Mouse (Mus musculus) ovary, postnatal 10 days (tissue): ENCODE measurements around the gene Astn2.
A peak's percentile ranks its signal among the peaks of the same experiment; 100 is the strongest.

Experiments used
- DNase-seq: peaks from one replicate; pipeline ENCODE4 v3.0.0; 2022; ENCODE audit warnings: low spot score

Gene Astn2

GRCm38 (mm10) chr4:65673418-65673933 is 730.9 kb downstream of the Astn2 start:
- DNase-seq, result no peak

DNA sequence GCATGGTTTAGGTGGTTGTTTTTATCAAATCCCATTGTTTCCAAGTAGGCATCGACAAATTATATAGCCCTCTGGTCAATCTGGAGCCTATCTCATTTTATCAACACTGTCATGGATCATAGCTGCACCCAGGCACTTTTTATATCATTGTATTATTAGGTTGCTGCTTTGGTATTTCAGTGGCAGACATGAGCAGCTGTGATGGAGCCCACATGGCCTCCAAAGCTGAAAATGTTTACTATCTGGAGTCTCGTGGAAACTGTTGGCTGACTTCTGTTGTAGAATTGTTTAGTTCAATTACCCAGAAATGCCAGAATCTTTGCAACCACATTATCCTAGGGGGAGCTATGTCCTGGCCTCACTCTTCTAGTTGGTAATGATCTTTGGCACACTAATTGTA is 732.1 kb downstream of the Astn2 start:
- DNase-seq, result no peak

DNA sequence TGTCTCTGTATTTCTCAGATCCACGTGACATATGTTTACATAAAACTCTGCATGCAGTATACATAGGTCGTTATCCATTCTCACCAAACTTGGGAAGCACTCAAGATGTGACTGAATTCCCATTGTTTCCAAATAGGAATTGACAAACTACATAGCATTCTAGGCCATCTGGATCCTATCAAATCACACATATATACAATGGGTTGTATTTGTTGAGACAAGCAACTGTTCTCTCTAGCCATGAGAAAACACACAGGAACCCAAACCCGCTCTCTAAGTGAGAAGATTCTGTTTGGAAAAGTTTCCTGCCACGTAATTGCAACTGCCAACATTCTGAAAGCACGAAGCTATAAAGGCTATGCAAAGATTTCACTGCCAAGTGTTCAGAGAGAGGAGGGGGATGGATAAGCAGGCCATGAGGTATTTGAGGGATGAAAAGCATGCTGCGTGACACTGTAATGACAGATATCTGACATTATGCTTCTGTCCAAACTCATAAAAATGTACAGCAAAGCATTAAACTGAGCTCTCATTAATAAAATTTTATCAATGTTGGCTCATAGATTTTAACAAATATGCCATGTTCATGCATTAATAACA is 732.7 kb downstream of the Astn2 start:
- no peak for DNase-seq

- no peak for DNase-seq
Observed at GRCm38 (mm10) chr4:65667030-65667610, 737.3 kb downstream of the Astn2 start.

DNA sequence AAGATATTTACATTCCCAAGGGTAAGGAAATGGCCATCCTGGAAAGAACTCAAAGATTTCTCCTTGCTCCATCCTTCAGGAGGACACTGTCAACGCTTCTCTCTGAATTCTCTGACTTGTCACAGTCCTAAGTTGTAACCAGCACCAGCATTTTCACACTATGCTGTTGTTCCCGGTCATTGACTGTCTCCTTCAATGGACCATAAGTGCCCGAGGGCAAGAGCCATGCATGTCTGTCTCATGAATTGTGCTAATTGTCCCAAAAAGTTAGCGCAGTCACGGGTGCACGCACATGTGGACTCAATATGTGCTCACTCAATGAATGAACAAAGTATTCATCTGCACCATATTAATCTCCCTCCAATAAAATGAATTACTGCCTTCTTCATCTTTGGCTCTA is 741.2 kb downstream of the Astn2 start:
- DNase-seq, result no peak

DNA sequence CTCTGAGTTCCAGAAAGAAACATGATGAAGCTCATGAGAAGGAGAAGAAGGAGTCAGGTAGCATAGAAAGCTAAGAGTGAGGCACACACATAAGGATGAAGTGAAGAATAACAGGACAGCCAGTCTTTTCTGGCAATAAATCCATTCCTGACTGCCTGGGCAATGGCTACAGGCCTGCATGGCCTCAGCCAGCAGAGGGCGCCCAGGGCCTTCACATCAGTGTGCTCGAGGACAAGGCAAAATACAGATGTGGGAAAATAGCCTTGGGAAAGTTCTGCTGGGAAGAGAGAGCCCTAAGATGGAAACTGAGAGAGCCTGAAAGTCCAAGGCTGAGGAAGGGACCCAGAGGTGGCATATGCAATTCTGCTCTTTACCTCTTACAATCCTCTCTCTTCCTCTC is 749.7 kb downstream of the Astn2 start:
- peak; percentile 55 for DNase-seq

DNA sequence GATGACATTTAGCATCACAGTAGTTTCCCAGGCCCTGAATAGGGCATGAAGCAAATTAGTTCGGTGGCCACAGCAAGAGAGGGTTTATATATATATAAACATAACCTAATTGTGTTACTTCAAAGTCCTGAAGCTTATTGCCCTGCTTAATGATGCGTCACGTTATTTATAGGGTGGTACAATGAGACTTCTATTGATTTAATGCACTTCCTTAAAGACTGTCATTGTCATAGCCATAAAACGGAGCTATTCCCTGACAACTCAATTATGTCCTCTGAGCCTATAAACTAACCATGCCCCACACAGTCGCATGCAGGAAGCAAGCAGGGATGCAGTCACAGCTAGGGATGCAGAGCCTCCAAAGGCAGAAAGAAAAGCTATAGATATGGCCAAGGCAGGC is 761.8 kb downstream of the Astn2 start:
- no peak for DNase-seq

- no peak for DNase-seq
Observed at GRCm38 (mm10) chr4:65638231-65638630, 766.2 kb downstream of the Astn2 start.

DNA sequence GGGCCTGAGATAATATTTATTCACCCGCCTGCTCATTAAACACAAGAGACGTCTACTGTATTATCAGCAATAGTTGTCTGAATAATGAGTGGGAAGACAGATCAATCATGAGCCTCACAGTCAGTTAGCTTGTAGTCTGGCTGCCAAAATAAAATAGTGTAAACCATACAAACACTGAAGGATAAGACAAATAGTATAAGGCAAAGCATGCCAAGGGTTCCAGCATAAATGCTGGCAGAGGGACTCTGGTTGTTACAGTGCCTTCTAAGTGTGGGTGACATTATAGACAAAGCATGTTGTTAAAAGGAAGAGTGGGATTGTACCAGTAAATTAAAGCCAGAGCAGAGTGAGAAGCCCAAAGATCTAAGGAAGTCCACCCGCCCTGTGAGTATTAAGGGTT is 784.3 kb downstream of the Astn2 start:
- no peak for DNase-seq

DNA sequence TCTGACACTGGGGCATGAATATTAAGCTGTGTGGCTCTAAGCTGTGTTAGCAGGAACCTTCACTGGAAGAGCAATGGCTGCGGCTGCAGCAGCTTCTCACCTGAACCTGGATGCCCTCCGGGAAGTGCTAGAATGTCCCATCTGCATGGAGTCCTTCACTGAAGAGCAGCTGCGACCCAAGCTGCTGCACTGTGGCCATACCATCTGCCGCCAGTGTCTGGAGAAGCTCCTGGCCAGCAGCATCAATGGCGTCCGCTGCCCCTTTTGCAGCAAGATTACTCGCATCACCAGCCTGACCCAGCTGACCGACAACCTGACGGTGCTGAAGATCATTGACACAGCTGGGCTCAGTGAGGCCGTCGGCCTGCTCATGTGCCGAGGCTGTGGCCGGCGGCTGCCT is 791.3 kb downstream of the Astn2 start:
- DNase-seq, result no peak

DNA sequence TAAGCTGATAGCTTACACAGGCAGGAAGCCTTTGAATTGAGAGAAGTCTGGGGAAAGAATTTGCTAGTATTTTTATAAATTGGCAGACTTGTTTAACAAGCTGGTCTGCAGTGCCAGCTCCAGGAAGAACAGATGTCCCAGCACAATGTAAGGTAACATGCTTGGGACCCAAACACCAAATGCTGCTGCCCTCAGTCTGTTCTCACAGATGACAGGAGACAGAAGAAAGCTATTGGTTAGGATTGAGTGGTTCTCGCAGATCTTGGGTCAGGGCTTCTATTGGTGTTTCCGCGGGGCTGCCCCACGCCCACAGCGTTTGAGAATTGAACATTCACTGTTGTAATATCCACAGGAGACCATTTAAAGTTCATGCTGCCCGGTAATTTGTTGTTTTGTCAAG is 793.5 kb downstream of the Astn2 start:
- DNase-seq, result no peak

- DNase-seq, result no peak
Observed at GRCm38 (mm10) chr4:65610329-65610728, 794.1 kb downstream of the Astn2 start.

DNA sequence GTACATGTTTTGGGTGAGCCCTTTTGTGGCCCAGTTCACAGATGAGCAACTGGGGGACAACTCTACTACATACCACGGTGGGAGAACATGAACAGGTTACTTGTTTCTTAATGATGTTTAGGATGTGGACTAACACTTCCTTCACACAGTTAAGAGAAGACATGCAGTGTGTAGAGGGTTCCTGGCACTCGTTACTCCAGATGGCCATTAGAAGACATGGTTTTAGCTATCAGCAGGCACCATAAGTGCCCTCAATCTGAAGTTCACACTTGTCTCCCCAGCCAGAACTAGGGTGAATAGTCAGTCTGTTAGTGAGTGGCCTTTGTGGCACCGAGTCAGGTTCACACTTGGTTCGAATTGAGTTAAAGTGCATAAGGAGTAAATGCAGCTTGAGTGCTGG is 796.3 kb downstream of the Astn2 start:
- no peak for DNase-seq

DNA sequence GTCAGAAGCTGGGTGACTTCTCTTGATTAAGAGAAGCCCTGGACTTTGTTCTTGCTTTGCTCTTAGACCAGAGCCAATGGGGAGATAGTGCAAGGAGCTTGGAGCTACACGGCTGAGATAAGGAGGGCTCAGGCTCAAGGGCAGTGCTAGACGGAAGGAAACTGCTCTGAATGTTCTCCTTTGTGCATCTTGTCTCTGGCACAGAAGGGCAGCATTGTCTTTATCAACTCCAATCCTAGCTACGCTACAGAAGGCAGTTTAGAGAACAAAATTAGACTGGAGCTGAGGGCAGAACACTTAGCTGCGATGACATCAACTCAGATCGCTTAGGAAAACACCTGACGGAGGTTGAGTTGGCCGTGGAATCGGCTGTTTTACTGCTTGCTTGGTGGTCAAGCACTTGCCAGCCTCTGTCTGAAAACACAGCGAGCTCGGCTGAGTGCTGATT is 797.2 kb downstream of the Astn2 start:
- DNase-seq, result no peak

GRCm38 (mm10) chr4:65605151-65605702 is 799.2 kb downstream of the Astn2 start:
- no peak for DNase-seq

- DNase-seq, result peak; percentile 99
Observed at GRCm38 (mm10) chr4:65604504-65605150, 799.8 kb downstream of the Astn2 start, which contains the start of gene Trim32. Trim32 (plus strand) TSS chr4:65604986.

DNA sequence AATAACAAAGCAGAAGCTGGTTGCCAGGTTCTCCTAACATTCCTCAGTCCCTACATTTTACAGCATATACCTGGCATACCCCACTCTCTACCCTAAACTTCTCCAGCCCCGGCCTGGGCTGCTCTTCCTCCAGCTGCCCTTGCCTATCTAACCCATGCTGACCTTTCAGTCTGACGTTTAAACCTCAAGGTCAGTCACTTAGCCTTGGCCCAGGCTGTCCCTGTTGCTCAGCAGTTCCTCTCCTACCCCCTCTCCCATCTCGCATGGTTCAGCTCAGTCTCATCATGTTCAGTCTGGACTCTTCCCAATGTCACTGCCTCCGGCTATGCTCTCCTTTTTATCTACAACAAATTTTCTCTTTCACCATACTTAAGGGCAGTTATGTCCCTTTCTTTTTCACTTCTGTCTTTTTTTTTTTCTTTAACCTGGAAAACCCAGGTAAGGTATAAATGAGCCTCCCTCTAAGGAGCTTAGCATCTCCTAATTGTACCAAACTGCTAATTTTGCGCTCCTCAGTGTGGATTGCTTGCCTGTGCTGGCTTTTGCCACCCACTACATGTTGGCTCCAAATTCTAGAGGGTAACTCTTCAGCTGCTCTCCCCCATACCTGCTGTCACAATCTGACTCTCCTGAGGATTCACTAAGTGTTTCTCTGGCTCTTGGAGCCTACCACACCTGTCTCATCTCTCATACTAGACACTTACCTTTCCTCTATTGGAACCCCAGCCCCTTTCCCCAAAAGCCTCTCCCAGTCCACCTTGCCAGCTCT is 809.6 kb downstream of the Astn2 start:
- DNase-seq, result no peak

DNA sequence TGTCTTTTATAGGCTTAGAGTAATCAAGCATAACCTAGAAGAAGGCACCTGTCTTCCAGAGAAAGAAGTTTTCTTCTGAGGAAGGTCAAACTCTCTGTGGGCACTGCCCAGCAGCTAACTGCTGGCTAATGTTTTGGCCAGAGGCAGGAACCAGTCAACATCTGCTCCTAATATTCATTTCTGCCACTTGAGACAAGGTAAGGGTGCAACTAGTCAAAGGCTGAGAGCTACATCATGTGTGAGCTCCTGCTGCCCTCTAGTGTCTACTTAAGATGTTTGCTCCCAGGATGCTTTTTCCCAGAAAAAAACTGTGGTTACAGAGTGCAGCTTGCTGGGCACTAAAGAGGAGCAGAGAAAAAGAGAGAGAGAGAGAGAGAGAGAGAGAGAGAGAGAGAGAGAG is 814.6 kb downstream of the Astn2 start:
- no peak for DNase-seq

DNA sequence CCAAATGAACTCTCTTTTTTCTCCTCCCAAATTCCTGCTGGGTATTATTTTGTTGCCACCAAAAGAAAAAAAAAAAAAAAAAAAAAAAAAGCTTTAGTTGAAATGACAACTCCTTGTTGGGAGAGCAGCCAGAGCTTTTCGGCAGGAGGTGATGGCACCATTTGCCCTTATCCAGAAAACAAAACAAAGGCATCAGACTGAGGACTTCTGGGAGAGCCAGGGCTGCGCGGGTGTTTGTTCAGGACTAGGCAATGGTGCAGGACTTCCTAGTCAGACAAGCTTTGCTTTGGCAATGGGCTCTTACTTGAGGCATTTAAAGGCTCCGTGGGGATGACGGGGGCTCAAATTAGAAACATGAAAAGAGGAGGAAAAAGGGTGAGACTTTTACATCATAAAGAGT is 817.5 kb downstream of the Astn2 start:
- no peak for DNase-seq

DNA sequence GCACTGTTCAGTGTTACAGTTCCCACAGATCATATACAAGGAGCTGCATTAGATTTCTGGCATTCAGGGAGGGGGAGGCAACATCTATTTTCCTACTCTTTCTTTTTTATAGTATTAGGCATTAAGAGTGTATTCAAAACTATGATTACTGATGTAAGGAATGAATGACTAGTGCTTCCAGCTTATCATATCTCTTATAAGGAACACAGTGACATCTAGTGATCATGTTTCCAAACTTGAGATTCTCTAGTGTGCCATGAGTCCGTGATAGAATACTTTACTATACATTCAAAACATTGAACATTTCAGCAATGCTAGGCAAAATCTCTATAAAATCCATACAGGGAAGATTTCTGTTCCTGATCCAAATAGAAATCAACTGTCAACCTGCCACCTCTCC is 824.2 kb downstream of the Astn2 start:
- no peak for DNase-seq

DNA sequence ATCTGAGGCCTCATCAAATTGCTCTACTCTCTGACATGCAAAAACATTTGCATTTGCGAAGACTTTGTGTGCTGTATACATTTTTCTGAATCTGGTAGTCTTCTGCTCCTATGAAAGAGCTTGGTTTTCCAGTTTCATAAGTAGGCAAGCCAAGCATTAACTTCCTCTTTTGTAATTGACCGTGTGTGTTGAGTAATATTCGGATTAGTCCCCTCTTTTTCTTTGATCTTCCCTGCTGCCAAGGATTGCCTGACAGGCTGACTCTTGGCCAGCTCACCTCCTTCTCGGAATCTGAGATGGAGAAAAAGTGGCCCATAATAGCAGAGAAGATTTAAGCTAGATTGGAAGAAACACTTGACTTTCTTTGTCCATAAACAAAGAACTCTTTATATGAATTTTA is 838.9 kb downstream of the Astn2 start:
- DNase-seq, result no peak

DNA sequence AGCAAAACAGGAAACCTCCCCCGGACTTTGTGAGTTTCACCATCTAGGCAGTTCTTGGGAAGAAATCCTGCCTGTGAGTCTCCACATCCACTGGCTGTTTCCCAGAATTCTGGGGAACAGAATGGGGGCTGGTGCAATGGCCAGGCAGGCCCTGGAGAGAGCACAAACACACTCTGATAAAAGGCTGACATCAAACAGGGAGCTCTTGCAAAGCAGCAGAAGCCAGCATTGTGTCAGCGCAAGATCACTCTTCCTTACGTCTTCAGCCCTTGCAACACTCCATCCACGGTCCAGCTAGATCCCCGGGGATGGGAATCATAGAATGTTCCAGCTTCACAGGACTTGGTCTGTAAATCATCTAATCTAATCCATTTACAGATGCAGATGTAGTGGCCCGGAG is 855.9 kb downstream of the Astn2 start:
- no peak for DNase-seq
